Mouse (Mus musculus): ENCODE results near the gene Katnal1. TPM values are rescaled to one million over a fixed set of nuclear protein-coding genes. Genes with fewer than 3 reads are reported as not detected.

Gene Katnal1
- polyA plus RNA-seq, 1 experiment from 2014 or later, result 13.8 TPM

- H3K36me3 ChIP-seq (ENCODE audit: control insufficient read depth, insufficient read depth, low read length), result no peaks in the 10 kb centered on the region
- 63% methylated on average over 7 of the region's 7 CpGs for WGBS
- ATAC-seq (ENCODE audit: low read depth) (no peak), DNase-seq (ENCODE audit: low spot score) (no peak)
- H3K4me2 ChIP-seq (ENCODE audit: low read depth, low read length), result no peak overlapping the region
- H3K27ac ChIP-seq (replicated peaks; ENCODE audit: low read depth, low read length), result peak overlapping the region; percentile 56; the same call in 1 of the 2 replicates
- no peaks in the 10 kb centered on the region for H3K27me3 ChIP-seq (replicated peaks; ENCODE audit: control insufficient read depth, insufficient read depth, low read length)
- H3K4me1 ChIP-seq (ENCODE audit: control insufficient read depth, insufficient read depth, low read length), result peaks cover 40% of the 10 kb centered on the region
- H3K9ac ChIP-seq (ENCODE audit: low read depth, low read length), result no peak overlapping the region
- H3K4me3 ChIP-seq (ENCODE audit: low read depth, low read length), result no peak overlapping the region
- no peaks in the 10 kb centered on the region for H3K9me3 ChIP-seq (ENCODE audit: control insufficient read depth, low read length)
Measured at GRCm38 (mm10) chr5:148968958-148969576, 39.9 kb upstream of the Katnal1 start.

GRCm38 (mm10) chr5:148968179-148968578 lies 39.1 kb upstream of the Katnal1 start:
- peaks cover 39% of the 10 kb centered on the region for H3K4me1 ChIP-seq (ENCODE audit: control insufficient read depth, insufficient read depth, low read length)
- WGBS, result 70% methylated on average over 5 of the region's 5 CpGs

GRCm38 (mm10) chr5:148966395-148966794 lies 37.3 kb upstream of the Katnal1 start:
- WGBS, result 38% methylated on average over 6 of the region's 6 CpGs
- Histone ChIP-seq H3K9ac (ENCODE audit: low read depth, low read length) (0 out of 2 replicates have a peak overlapping the region, but pooled peaks have one; percentile 17), H3K36me3 (ENCODE audit: control insufficient read depth, insufficient read depth, low read length) (no peaks in the 10 kb centered on the region), H3K27ac (replicated peaks; ENCODE audit: low read depth, low read length) (peak overlapping the region; percentile 87), H3K4me3 (ENCODE audit: low read depth, low read length) (no peak overlapping the region), H3K4me2 (ENCODE audit: low read depth, low read length) (peak overlapping the region; percentile 39), H3K27me3 (replicated peaks; ENCODE audit: control insufficient read depth, insufficient read depth, low read length) (no peaks in the 10 kb centered on the region), H3K4me1 (ENCODE audit: control insufficient read depth, insufficient read depth, low read length) (peaks cover 33% of the 10 kb centered on the region), H3K9me3 (ENCODE audit: control insufficient read depth, low read length) (no peaks in the 10 kb centered on the region)
- ATAC-seq (ENCODE audit: low read depth) (no peak), DNase-seq (ENCODE audit: low spot score) (no peak)

More at GRCm38 (mm10) chr5:148968179-148968578, 39.1 kb upstream of the Katnal1 start:
- Histone ChIP-seq H3K4me3 (ENCODE audit: low read depth, low read length) (no peak overlapping the region), H3K9ac (ENCODE audit: low read depth, low read length) (no peak overlapping the region), H3K27ac (replicated peaks; ENCODE audit: low read depth, low read length) (no peak overlapping the region), H3K9me3 (ENCODE audit: control insufficient read depth, low read length) (no peaks in the 10 kb centered on the region), H3K36me3 (ENCODE audit: control insufficient read depth, insufficient read depth, low read length) (no peaks in the 10 kb centered on the region), H3K4me2 (ENCODE audit: low read depth, low read length) (no peak overlapping the region), H3K27me3 (replicated peaks; ENCODE audit: control insufficient read depth, insufficient read depth, low read length) (no peaks in the 10 kb centered on the region)
- ATAC-seq (ENCODE audit: low read depth) (no peak), DNase-seq (ENCODE audit: low spot score) (no peak)

- peak overlapping the region; percentile 39 for H3K4me2 ChIP-seq (ENCODE audit: low read depth, low read length)
- no peak overlapping the region for H3K4me3 ChIP-seq (ENCODE audit: low read depth, low read length)
- H3K27ac ChIP-seq (replicated peaks; ENCODE audit: low read depth, low read length), result peak overlapping the region; percentile 87
- DNase-seq (ENCODE audit: low spot score), result peak; percentile 85
- ATAC-seq (ENCODE audit: low read depth), result peak; percentile 81
- peaks cover 33% of the 10 kb centered on the region for H3K4me1 ChIP-seq (ENCODE audit: control insufficient read depth, insufficient read depth, low read length)
- 9% methylated on average over 13 of the region's 13 CpGs for WGBS
- H3K27me3 ChIP-seq (replicated peaks; ENCODE audit: control insufficient read depth, insufficient read depth, low read length), result no peaks in the 10 kb centered on the region
- H3K36me3 ChIP-seq (ENCODE audit: control insufficient read depth, insufficient read depth, low read length), result no peaks in the 10 kb centered on the region
- 0 out of 2 replicates have a peak overlapping the region, but pooled peaks have one; percentile 17 for H3K9ac ChIP-seq (ENCODE audit: low read depth, low read length)
- H3K9me3 ChIP-seq (ENCODE audit: control insufficient read depth, low read length), result no peaks in the 10 kb centered on the region
Measured at GRCm38 (mm10) chr5:148965691-148966333, 36.7 kb upstream of the Katnal1 start.

- DNase-seq (ENCODE audit: low spot score), result peak; percentile 65
- ATAC-seq (ENCODE audit: low read depth), result no peak
- H3K27me3 ChIP-seq (replicated peaks; ENCODE audit: control insufficient read depth, insufficient read depth, low read length), result no peaks in the 10 kb centered on the region
- no peaks in the 10 kb centered on the region for H3K36me3 ChIP-seq (ENCODE audit: control insufficient read depth, insufficient read depth, low read length)
- WGBS, result 35% methylated on average over 15 of the region's 15 CpGs
- no peak overlapping the region for H3K9ac ChIP-seq (ENCODE audit: low read depth, low read length)
- H3K4me3 ChIP-seq (ENCODE audit: low read depth, low read length), result no peak overlapping the region
- H3K4me1 ChIP-seq (ENCODE audit: control insufficient read depth, insufficient read depth, low read length), result peaks cover 34% of the 10 kb centered on the region
- peak overlapping the region; percentile 87 for H3K27ac ChIP-seq (replicated peaks; ENCODE audit: low read depth, low read length)
- peak overlapping the region; percentile 39 for H3K4me2 ChIP-seq (ENCODE audit: low read depth, low read length)
- no peaks in the 10 kb centered on the region for H3K9me3 ChIP-seq (ENCODE audit: control insufficient read depth, low read length)
Measured at GRCm38 (mm10) chr5:148965089-148965591, 36.0 kb upstream of the Katnal1 start.

GRCm38 (mm10) chr5:148964251-148964650 lies 35.1 kb upstream of the Katnal1 start:
- no peaks in the 10 kb centered on the region for H3K36me3 ChIP-seq (ENCODE audit: control insufficient read depth, insufficient read depth, low read length)
- H3K27me3 ChIP-seq (replicated peaks; ENCODE audit: control insufficient read depth, insufficient read depth, low read length), result no peaks in the 10 kb centered on the region
- no peak for DNase-seq (ENCODE audit: low spot score)
- H3K9ac ChIP-seq (ENCODE audit: low read depth, low read length), result no peak overlapping the region
- H3K9me3 ChIP-seq (ENCODE audit: control insufficient read depth, low read length), result no peaks in the 10 kb centered on the region
- H3K27ac ChIP-seq (replicated peaks; ENCODE audit: low read depth, low read length), result no peak overlapping the region
- H3K4me3 ChIP-seq (ENCODE audit: low read depth, low read length), result no peak overlapping the region
- peaks cover 42% of the 10 kb centered on the region for H3K4me1 ChIP-seq (ENCODE audit: control insufficient read depth, insufficient read depth, low read length)
- H3K4me2 ChIP-seq (ENCODE audit: low read depth, low read length), result no peak overlapping the region
- no peak for ATAC-seq (ENCODE audit: low read depth)
- 77% methylated on average over 1 of the region's 1 CpGs for WGBS

GRCm38 (mm10) chr5:148960211-148960610 lies 31.1 kb upstream of the Katnal1 start:
- DNase-seq (ENCODE audit: low spot score) (no peak), ATAC-seq (ENCODE audit: low read depth) (no peak)
- Histone ChIP-seq H3K9ac (ENCODE audit: low read depth, low read length) (no peak overlapping the region), H3K4me3 (ENCODE audit: low read depth, low read length) (no peak overlapping the region), H3K36me3 (ENCODE audit: control insufficient read depth, insufficient read depth, low read length) (no peaks in the 10 kb centered on the region), H3K4me2 (ENCODE audit: low read depth, low read length) (peak overlapping the region; percentile 80; the same call in 1 of the 2 replicates), H3K4me1 (ENCODE audit: control insufficient read depth, insufficient read depth, low read length) (peaks cover 25% of the 10 kb centered on the region), H3K9me3 (ENCODE audit: control insufficient read depth, low read length) (no peaks in the 10 kb centered on the region), H3K27me3 (replicated peaks; ENCODE audit: control insufficient read depth, insufficient read depth, low read length) (no peaks in the 10 kb centered on the region), H3K27ac (replicated peaks; ENCODE audit: low read depth, low read length) (no peak overlapping the region)
- 58% methylated on average over 10 of the region's 10 CpGs for WGBS

- peak; percentile 66 for ATAC-seq (ENCODE audit: low read depth)
- Histone ChIP-seq H3K9me3 (ENCODE audit: control insufficient read depth, low read length) (no peaks in the 10 kb centered on the region), H3K4me3 (ENCODE audit: low read depth, low read length) (peak overlapping the region; percentile 37), H3K27me3 (replicated peaks; ENCODE audit: control insufficient read depth, insufficient read depth, low read length) (no peaks in the 10 kb centered on the region), H3K4me1 (ENCODE audit: control insufficient read depth, insufficient read depth, low read length) (peaks cover 16% of the 10 kb centered on the region), H3K9ac (ENCODE audit: low read depth, low read length) (peak overlapping the region; percentile 45), H3K4me2 (ENCODE audit: low read depth, low read length) (peak overlapping the region; percentile 80), H3K27ac (replicated peaks; ENCODE audit: low read depth, low read length) (no peak overlapping the region), H3K36me3 (ENCODE audit: control insufficient read depth, insufficient read depth, low read length) (no peaks in the 10 kb centered on the region)
- DNase-seq (ENCODE audit: low spot score), result peak; percentile 63
- 2% methylated on average over 29 of the region's 39 CpGs for WGBS
Measured at GRCm38 (mm10) chr5:148959068-148959990, 30.2 kb upstream of the Katnal1 start.
